Mouse (Mus musculus) hindbrain, embryonic 16.5 days (tissue): Measurements from ENCODE around the gene Ndst2. TPM values are rescaled to one million over a fixed set of nuclear protein-coding genes. Genes with fewer than 3 reads are reported as not detected.

Experiments
- ATAC-seq: fragments of 200-750 bp; cut with Nextera tagmentation; 2 replicates; pipeline ENCODE4 v1.8.0; 2017; ENCODE audit warnings: moderate TSS enrichment, moderate library complexity
- H3K27ac ChIP-seq: fragments of 300-500 bp; sonication (generic); 2 replicates; pipeline ENCODE4 v1.5.1; 2014; ENCODE audit warnings: low read depth, mild to moderate bottlenecking, control low read depth, low read length, moderate library complexity
- H3K27me3 ChIP-seq: fragments of 300-500 bp; sonication (generic); replicated peaks from 2 replicates; pipeline ENCODE4 v1.6.1; 2014; ENCODE audit warnings: low read length; ENCODE audit not compliant: control insufficient read depth, insufficient read depth
- H3K36me3 ChIP-seq: fragments of 300-500 bp; sonication (generic); 2 replicates; pipeline ENCODE4 v1.6.1; 2014; ENCODE audit warnings: mild to moderate bottlenecking, low read length, moderate library complexity, mixed read lengths; ENCODE audit not compliant: control insufficient read depth, insufficient read depth
- H3K4me1 ChIP-seq: fragments of 300-500 bp; sonication (generic); 2 replicates; pipeline ENCODE4 v1.6.1; 2014; ENCODE audit warnings: low read depth, low read length; ENCODE audit not compliant: control insufficient read depth, insufficient read depth
- H3K4me2 ChIP-seq: fragments of 300-500 bp; sonication (generic); 2 replicates; pipeline ENCODE4 v1.6.1; 2014; ENCODE audit warnings: mild to moderate bottlenecking, low read length, control low read depth, moderate library complexity
- H3K4me3 ChIP-seq: fragments of 300-500 bp; sonication (generic); 2 replicates; pipeline ENCODE4 v1.5.1; 2014; ENCODE audit warnings: mild to moderate bottlenecking, low read length, control low read depth, moderate library complexity
- H3K9ac ChIP-seq: fragments of 300-500 bp; sonication (generic); 2 replicates; pipeline ENCODE4 v1.6.1; 2014; ENCODE audit warnings: low read depth, mild to moderate bottlenecking, control low read depth, low read length, moderate library complexity
- H3K9me3 ChIP-seq: fragments of 300-500 bp; sonication (generic); 2 replicates; pipeline ENCODE4 v1.6.1; 2014; ENCODE audit warnings: mild to moderate bottlenecking, low read length, moderate library complexity; ENCODE audit not compliant: control insufficient read depth
- WGBS: fragments of 180-500 bp; shearing (Covaris S2); extraction: QIAGEN DNeasy Blood & Tissue Kit; methylation state at CpG from one replicate; pipeline ENCODE4 v1.1.7; 2014; 5-methylcytosine and 5-hydroxymethylcytosine counted together
- polyA plus RNA-seq: library from polyadenylated mRNA; unstranded; fragments of >200 nt; fragmentation: Nextera tagmentation; extraction: Ambion mirVana; gene quantifications from 2 replicates; pipeline ENCODE4 v1.2.1, GENCODE M21; 2015

The Ndst2 gene
- polyA plus RNA-seq: 16.7 and 20.8 TPM in 2 replicates

- peaks cover 12% of the 10 kb centered on the region for H3K4me1 ChIP-seq
- under 1% methylated on average over 47 of the region's 81 CpGs for WGBS
- peak within 1 kb of the TSS; percentile 88 for H3K9ac ChIP-seq
- peak; percentile 99 for ATAC-seq
- H3K4me2 ChIP-seq: peak within 1 kb of the TSS; percentile 93
- H3K27ac ChIP-seq: peak within 1 kb of the TSS; percentile 90
- H3K36me3 ChIP-seq: peaks cover 18% of the 10 kb centered on the region
- no peaks in the 10 kb centered on the region for H3K9me3 ChIP-seq
- peak within 1 kb of the TSS; percentile 78 for H3K4me3 ChIP-seq
- no peaks in the 10 kb centered on the region for H3K27me3 ChIP-seq
Observed at GRCm38 (mm10) chr14:20733952-20734774, at the start of gene Ndst2. TSS of gene Ndst2 (minus strand) at chr14:20734562.

DNA sequence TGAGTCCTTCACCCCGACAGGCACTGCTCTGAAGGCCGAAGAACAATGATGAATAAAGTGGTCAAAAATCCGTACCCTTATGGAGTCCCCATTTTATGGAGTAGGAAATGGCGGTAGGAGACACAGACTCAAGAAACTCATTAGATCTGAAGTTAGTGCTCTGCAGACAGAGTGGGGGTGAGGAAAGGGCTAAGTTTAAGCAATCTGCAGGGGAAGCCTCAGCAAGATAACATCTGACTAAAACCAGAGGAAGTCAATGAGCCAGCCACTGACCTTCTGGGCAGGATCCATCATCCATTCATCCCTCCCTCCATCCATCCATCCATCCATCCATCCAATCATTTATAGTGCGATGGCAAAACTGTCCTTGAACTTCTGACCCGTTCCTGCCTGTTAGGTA, 49.2 kb upstream of the Ndst2 start:
- Histone ChIP-seq H3K4me3 (no peak overlapping the region), H3K9me3 (no peaks in the 10 kb centered on the region), H3K36me3 (peaks cover 7% of the 10 kb centered on the region), H3K9ac (no peak overlapping the region), H3K27ac (no peak overlapping the region), H3K4me1 (no peaks in the 10 kb centered on the region; the same call in 1 of the 2 replicates), H3K4me2 (no peak overlapping the region), H3K27me3 (no peaks in the 10 kb centered on the region)
- 94% methylated on average over 6 of the region's 6 CpGs for WGBS
- ATAC-seq: no peak

- H3K27ac ChIP-seq: no peak overlapping the region
- WGBS: 90% methylated on average over 7 of the region's 7 CpGs
- H3K9ac ChIP-seq: no peak overlapping the region
- ATAC-seq: no peak
- H3K4me1 ChIP-seq: no peaks in the 10 kb centered on the region; the same call in 1 of the 2 replicates
- peaks cover 14% of the 10 kb centered on the region for H3K36me3 ChIP-seq
- no peaks in the 10 kb centered on the region for H3K9me3 ChIP-seq
- H3K27me3 ChIP-seq: no peaks in the 10 kb centered on the region
- H3K4me2 ChIP-seq: no peak overlapping the region
- H3K4me3 ChIP-seq: no peak overlapping the region
Observed at GRCm38 (mm10) chr14:20782860-20783259, 48.5 kb upstream of the Ndst2 start.

GRCm38 (mm10) chr14:20780217-20780616, 45.9 kb upstream of the Ndst2 start:
- H3K4me2 ChIP-seq: no peak overlapping the region
- H3K9me3 ChIP-seq: no peaks in the 10 kb centered on the region
- peaks cover 19% of the 10 kb centered on the region for H3K36me3 ChIP-seq
- H3K27me3 ChIP-seq: no peaks in the 10 kb centered on the region
- no peaks in the 10 kb centered on the region; the same call in 1 of the 2 replicates for H3K4me1 ChIP-seq
- H3K27ac ChIP-seq: no peak overlapping the region
- WGBS: 90% methylated on average over 8 of the region's 8 CpGs
- no peak overlapping the region for H3K9ac ChIP-seq
- no peak overlapping the region for H3K4me3 ChIP-seq
- no peak for ATAC-seq

- WGBS: 75% methylated on average over 8 of the region's 8 CpGs
- no peak overlapping the region for H3K9ac ChIP-seq
- H3K27ac ChIP-seq: peak overlapping the region; percentile 75; the same call in 1 of the 2 replicates
- H3K4me1 ChIP-seq: peaks cover under 1% of the 10 kb centered on the region
- no peak overlapping the region for H3K4me2 ChIP-seq
- ATAC-seq: peak; percentile 91
- no peaks in the 10 kb centered on the region for H3K9me3 ChIP-seq
- H3K27me3 ChIP-seq: no peaks in the 10 kb centered on the region
- peaks cover 17% of the 10 kb centered on the region for H3K36me3 ChIP-seq
- no peak overlapping the region for H3K4me3 ChIP-seq
Observed at GRCm38 (mm10) chr14:20778496-20778895, 44.1 kb upstream of the Ndst2 start.

DNA sequence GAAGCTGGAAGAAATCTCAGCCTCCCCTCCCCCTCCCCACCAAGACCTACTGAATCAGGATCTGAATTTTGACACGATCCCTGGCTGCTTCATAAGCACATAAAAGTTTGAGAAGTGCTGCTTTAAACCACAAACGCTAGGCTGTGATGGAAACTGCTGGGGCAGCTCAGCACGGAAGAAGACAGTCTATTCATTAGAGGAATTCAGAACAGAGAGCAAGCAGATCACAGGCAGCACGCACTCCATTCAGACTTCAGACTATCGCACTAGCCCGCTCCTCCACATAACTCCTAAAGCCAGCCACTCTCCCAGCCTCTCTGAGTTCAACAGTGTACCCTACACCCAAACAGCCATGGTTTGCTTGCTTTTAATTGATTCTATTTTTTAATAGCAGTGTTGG, 41.3 kb upstream of the Ndst2 start:
- Histone ChIP-seq H3K4me2 (no peak overlapping the region), H3K27me3 (no peaks in the 10 kb centered on the region), H3K9me3 (no peaks in the 10 kb centered on the region), H3K9ac (no peak overlapping the region), H3K36me3 (peaks cover 17% of the 10 kb centered on the region), H3K4me1 (peaks cover 4% of the 10 kb centered on the region), H3K4me3 (no peak overlapping the region), H3K27ac (0 out of 2 replicates have a peak overlapping the region, but pooled peaks have one; percentile 5)
- no peak for ATAC-seq
- 30% methylated on average over 6 of the region's 6 CpGs for WGBS

- WGBS: 73% methylated on average over 3 of the region's 3 CpGs
- peaks cover 4% of the 10 kb centered on the region for H3K4me1 ChIP-seq
- no peak overlapping the region for H3K4me2 ChIP-seq
- H3K9ac ChIP-seq: no peak overlapping the region
- no peak overlapping the region for H3K4me3 ChIP-seq
- H3K36me3 ChIP-seq: peaks cover 18% of the 10 kb centered on the region
- no peaks in the 10 kb centered on the region for H3K27me3 ChIP-seq
- ATAC-seq: no peak
- no peaks in the 10 kb centered on the region for H3K9me3 ChIP-seq
- no peak overlapping the region; the same call in 1 of the 2 replicates for H3K27ac ChIP-seq
Observed at GRCm38 (mm10) chr14:20773410-20773809, 39.0 kb upstream of the Ndst2 start.

- peaks cover 17% of the 10 kb centered on the region for H3K36me3 ChIP-seq
- no peak for ATAC-seq
- no peak overlapping the region for H3K4me3 ChIP-seq
- peak overlapping the region; percentile 35; the same call in 1 of the 2 replicates for H3K9ac ChIP-seq
- 78% methylated on average over 6 of the region's 6 CpGs for WGBS
- no peaks in the 10 kb centered on the region for H3K27me3 ChIP-seq
- no peak overlapping the region for H3K4me2 ChIP-seq
- H3K4me1 ChIP-seq: peaks cover 4% of the 10 kb centered on the region
- no peaks in the 10 kb centered on the region for H3K9me3 ChIP-seq
- H3K27ac ChIP-seq: peak overlapping the region; percentile 25; the same call in 1 of the 2 replicates
Observed at GRCm38 (mm10) chr14:20772808-20773207, 38.4 kb upstream of the Ndst2 start.

DNA sequence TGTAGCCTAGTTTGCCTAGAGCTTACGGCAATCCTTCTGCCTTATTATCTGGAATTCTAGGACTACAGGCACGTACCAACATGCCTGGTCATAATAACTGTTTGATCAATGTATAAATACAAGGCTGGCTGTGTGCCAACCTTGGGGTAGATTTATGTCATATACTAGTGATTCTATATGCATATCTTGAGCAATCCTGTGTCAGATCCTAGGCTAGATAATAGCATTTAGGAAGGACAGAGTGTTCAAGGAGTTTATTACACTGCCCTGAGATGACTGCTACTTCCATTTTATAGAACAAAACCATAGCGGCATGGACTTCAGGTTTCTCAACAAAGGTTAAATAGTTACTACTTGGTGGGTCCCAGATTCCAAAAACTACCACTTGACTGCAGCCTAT, 37.6 kb upstream of the Ndst2 start:
- no peaks in the 10 kb centered on the region for H3K9me3 ChIP-seq
- no peak overlapping the region for H3K4me2 ChIP-seq
- H3K4me1 ChIP-seq: peaks cover 4% of the 10 kb centered on the region
- no peak overlapping the region for H3K9ac ChIP-seq
- H3K36me3 ChIP-seq: peaks cover 14% of the 10 kb centered on the region
- no peak for ATAC-seq
- H3K4me3 ChIP-seq: no peak overlapping the region
- WGBS: 95% methylated on average over 3 of the region's 3 CpGs
- H3K27ac ChIP-seq: no peak overlapping the region
- no peaks in the 10 kb centered on the region for H3K27me3 ChIP-seq
